Mouse (Mus musculus): ENCODE measurements at regions not wholly inside any gene's neighbourhood (a gene's known extent, or its start where the extent isn't known, plus 50 kb on each side); places are given as distances from the start of the nearest gene placed in this dataset.

GRCm38 (mm10) chr15:86996196-86996595 lies 547.9 kb upstream of the Fam19a5 start:
- TF ChIP-seq POLR2A (IDR thresholded peaks at IDR 0.05; ENCODE audit: low read depth, low read length) = no peak
- TF ChIP-seq CTCF (IDR thresholded peaks at IDR 0.05; ENCODE audit: borderline replicate concordance, insufficient read depth, low read length) = no peak
